In genomic region chr11:6001981-6002649, GRCm38 (mm10) we compare ENCODE assay signal across 10 mouse cellular contexts. TPM values are rescaled to one million over a fixed set of nuclear protein-coding genes. Genes with fewer than 3 reads are reported as not detected.
A peak's percentile ranks its signal among the peaks of the same experiment; 100 is the strongest.
DNase-seq lines count a peak whose midpoint lies in the region; ATAC-seq and TF ChIP-seq lines count a peak whose summit lies in the region.
"Had no signal": no experiment of that assay in that cellular context is flagged by ENCODE, and none has a peak within 500 bp of the region (broad histone marks: within the 10 kb centered on the region; RNA-seq: fewer than 3 reads in every experiment).

No protein-coding gene starts in this region.

- no peak for TF ChIP-seq POLR2A in olfactory bulb, adult 2 months (IDR thresholded peaks at IDR 0.05; ENCODE audit: insufficient read depth, low read depth, low read length)

- TF ChIP-seq CTCF in olfactory bulb, adult 2 months (IDR thresholded peaks at IDR 0.05; ENCODE audit: insufficient read depth, low read depth, low read length): no peak

- peaks cover 12% of the 10 kb centered on the region for H3K27me3 ChIP-seq in heart, embryonic 12.5 days (replicated peaks)
- H3K27me3 ChIP-seq in hindbrain, embryonic 13.5 days: peaks cover 15% of the 10 kb centered on the region

- peaks cover 51% of the 10 kb centered on the region for H3K4me1 ChIP-seq in heart, embryonic 12.5 days (replicated peaks)
- peaks cover 64% of the 10 kb centered on the region for H3K4me1 ChIP-seq in olfactory bulb, adult 2 months (ENCODE audit: control insufficient read depth, insufficient read depth, low read length)
- peaks cover 20% of the 10 kb centered on the region for H3K4me1 ChIP-seq in hindbrain, embryonic 13.5 days (replicated peaks)

- H3K4me2 ChIP-seq in heart, embryonic 12.5 days: no peak overlapping the region
- no peak overlapping the region for H3K4me2 ChIP-seq in hindbrain, embryonic 13.5 days
- H3K4me2 ChIP-seq: liver, embryonic 15.5 days had no signal

- H3K9ac ChIP-seq in heart, embryonic 12.5 days: peak overlapping the region; percentile 49
- H3K9ac ChIP-seq in hindbrain, embryonic 13.5 days: no peak overlapping the region
- H3K9ac ChIP-seq: liver, embryonic 15.5 days had no signal

- no peak for ATAC-seq in heart, embryonic 12.5 days (ENCODE audit: insufficient number of reproducible peaks, low FRiP score)
- no peak for ATAC-seq in hindbrain, embryonic 13.5 days (ENCODE audit: low FRiP score)

- H3K27ac ChIP-seq in heart, embryonic 12.5 days (ENCODE audit: poor library complexity, severe bottlenecking): peak overlapping the region; percentile 97
- H3K27ac ChIP-seq in olfactory bulb, adult 2 months (ENCODE audit: insufficient read depth, low read depth, low read length): peak overlapping the region; percentile 97
- no peak overlapping the region for H3K27ac ChIP-seq in hindbrain, embryonic 13.5 days
- H3K27ac ChIP-seq: liver, embryonic 15.5 days had no signal

- H3K36me3 ChIP-seq in heart, embryonic 12.5 days: no peaks in the 10 kb centered on the region
- H3K36me3 ChIP-seq in hindbrain, embryonic 13.5 days: peaks cover 6% of the 10 kb centered on the region; the same call in 1 of the 2 replicates
- H3K36me3 ChIP-seq: liver, embryonic 15.5 days had no signal

- no peak overlapping the region for H3K4me3 ChIP-seq in heart, embryonic 12.5 days
- no peak overlapping the region for H3K4me3 ChIP-seq in olfactory bulb, adult 2 months (ENCODE audit: insufficient read depth, low read depth, low read length)
- H3K4me3 ChIP-seq in hindbrain, embryonic 13.5 days: no peak overlapping the region
- H3K4me3 ChIP-seq: liver, embryonic 15.5 days had no signal

- H3K9me3 ChIP-seq in heart, embryonic 12.5 days (replicated peaks): no peaks in the 10 kb centered on the region
- H3K9me3 ChIP-seq in hindbrain, embryonic 13.5 days: no peaks in the 10 kb centered on the region
- H3K9me3 ChIP-seq: liver, embryonic 15.5 days had no signal

- 67% methylated on average over 9 of the region's 9 CpGs for WGBS in heart, embryonic 12.5 days
- 35% methylated on average over 9 of the region's 9 CpGs for WGBS in olfactory bulb, adult 2 months
- WGBS in hindbrain, embryonic 13.5 days: 80% methylated on average over 9 of the region's 9 CpGs

- DNase-seq in layer of hippocampus, adult 9-11 months: peak; percentile 43
- DNase-seq in layer of hippocampus, postnatal 36 days: no peak
- peak; percentile 87 for DNase-seq in cerebellum, adult 11-12 months
- no peak for DNase-seq in lung, postnatal 4 days
- DNase-seq: kidney, postnatal 36 days; thymus, postnatal 14 days had no signal

RNA-seq across cellular contexts. Expression of gene Ykt6, which starts 46.6 kb away (rescaled TPM):
- 10 to 100 TPM; 68.2 to 73.2 TPM for total RNA-seq in layer of hippocampus, postnatal 36 days (2021)
- polyA plus RNA-seq in heart, embryonic 12.5 days (2016; fragmentation: Nextera tagmentation; extraction: Ambion mirVana): 41.6 and 42.0 TPM in 2 replicates
- not detected in 2 replicates for polyA plus RNA-seq in olfactory bulb, adult 2 months (2012; ENCODE audit: insufficient read depth, insufficient read length, low replicate concordance, missing spikeins)
- polyA plus RNA-seq in hindbrain, embryonic 13.5 days (2015; fragmentation: Nextera tagmentation; extraction: Ambion mirVana): 76.0 and 78.1 TPM in 2 replicates

RNA-seq across cellular contexts. Expression of gene Gck, which starts 52.2 kb away (rescaled TPM):
- 1 to 10 TPM; 2.4 to 3.7 TPM for total RNA-seq in layer of hippocampus, postnatal 36 days (2021)
- polyA plus RNA-seq in heart, embryonic 12.5 days (2016; fragmentation: Nextera tagmentation; extraction: Ambion mirVana): 2.2 and 2.8 TPM in 2 replicates
- not detected in 2 replicates for polyA plus RNA-seq in olfactory bulb, adult 2 months (2012; ENCODE audit: insufficient read depth, insufficient read length, low replicate concordance, missing spikeins)
- 4.2 and 6.1 TPM in 2 replicates for polyA plus RNA-seq in hindbrain, embryonic 13.5 days (2015; fragmentation: Nextera tagmentation; extraction: Ambion mirVana)

Comparison
In these comparisons a context has a peak if more than half of its experiments do, and no peak if none do; other contexts are left out.
1. DNase-seq: peak in layer of hippocampus, adult 9-11 months (single experiment) and cerebellum, adult 11-12 months (single experiment); none in layer of hippocampus, postnatal 36 days (0 of 2) and lung, postnatal 4 days (0 of 2).
2. RNA of gene Ykt6, which starts 46.6 kb away (polyA plus RNA-seq): 76.0 to 78.1 TPM in hindbrain, embryonic 13.5 days and 41.6 to 42.0 TPM in heart, embryonic 12.5 days; not detected in olfactory bulb, adult 2 months; every median in the first group is over 10 times any median in the second.